Mouse (Mus musculus) heart, adult 2 months (tissue): ENCODE measurements at regions not wholly inside any gene's neighbourhood (a gene's known extent, or its start where the extent isn't known, plus 50 kb on each side); places are given as distances from the start of the nearest gene placed in this dataset.

Experiments
- DNase-seq, 2 experiments: peaks; one replicate each; pipeline ENCODE4 v3.0.0; 2021
- H3K27ac ChIP-seq: fragments of 200-600 bp; 2 replicates; pipeline ENCODE4 v1.8.1; 2022
- H3K27me3 ChIP-seq: fragments of 200-500 bp; 2 replicates; pipeline ENCODE4 v1.6.1; 2012; ENCODE audit warnings: mild to moderate bottlenecking, low read length, inconsistent platforms, mixed read lengths; ENCODE audit not compliant: control insufficient read depth, insufficient read depth
- H3K36me3 ChIP-seq: fragments of 200-500 bp; 2 replicates; pipeline ENCODE4 v1.6.1; 2012; ENCODE audit warnings: low read length, inconsistent platforms; ENCODE audit not compliant: control insufficient read depth, insufficient read depth
- H3K4me1 ChIP-seq: fragments of 200-500 bp; 2 replicates; pipeline ENCODE4 v1.6.1; 2011; ENCODE audit warnings: low read length; ENCODE audit not compliant: control insufficient read depth, insufficient read depth
- H3K4me3 ChIP-seq: fragments of 200-600 bp; 2 replicates; pipeline ENCODE4 v1.8.1; 2022
- H3K79me2 ChIP-seq: fragments of 200-500 bp; replicated peaks from 2 replicates; pipeline ENCODE4 v1.6.1; 2012; ENCODE audit warnings: mild to moderate bottlenecking, inconsistent platforms, low read length, moderate library complexity, mixed read lengths; ENCODE audit not compliant: control insufficient read depth, insufficient read depth
- H3K9ac ChIP-seq: fragments of 200-500 bp; 2 replicates; pipeline ENCODE4 v1.6.1; 2012; ENCODE audit warnings: low read depth, mild to moderate bottlenecking, control low read depth, inconsistent platforms, low read length, mixed read lengths
- CTCF ChIP-seq: fragments of 200-600 bp; IDR thresholded peaks from 2 replicates; pipeline ENCODE4 v1.8.1; 2022; ENCODE audit warnings: antibody characterized with exemption, mild to moderate bottlenecking, moderate library complexity
- EP300 ChIP-seq: fragments of 200-500 bp; IDR thresholded peaks from 2 replicates; pipeline ENCODE4 v1.6.1; 2011; ENCODE audit warnings: low read depth, low read length, control low read depth; ENCODE audit not compliant: insufficient read depth
- POLR2A ChIP-seq: fragments of 200-500 bp; IDR thresholded peaks from 2 replicates; pipeline ENCODE4 v1.6.1; 2011; ENCODE audit warnings: mild to moderate bottlenecking, low read depth, low read length, control low read depth; ENCODE audit not compliant: insufficient read depth
- WGBS: fragments of 180-500 bp; shearing (Covaris S2); methylation state at CpG from one replicate; pipeline ENCODE4 v1.1.7; 2018; 5-methylcytosine and 5-hydroxymethylcytosine counted together
- intact Hi-C: fragments of 180-260 bp; cut with DNase I; formaldehyde crosslinking; loops from one replicate; pipeline ENCODE4 v1.15.1; 2025

DNA sequence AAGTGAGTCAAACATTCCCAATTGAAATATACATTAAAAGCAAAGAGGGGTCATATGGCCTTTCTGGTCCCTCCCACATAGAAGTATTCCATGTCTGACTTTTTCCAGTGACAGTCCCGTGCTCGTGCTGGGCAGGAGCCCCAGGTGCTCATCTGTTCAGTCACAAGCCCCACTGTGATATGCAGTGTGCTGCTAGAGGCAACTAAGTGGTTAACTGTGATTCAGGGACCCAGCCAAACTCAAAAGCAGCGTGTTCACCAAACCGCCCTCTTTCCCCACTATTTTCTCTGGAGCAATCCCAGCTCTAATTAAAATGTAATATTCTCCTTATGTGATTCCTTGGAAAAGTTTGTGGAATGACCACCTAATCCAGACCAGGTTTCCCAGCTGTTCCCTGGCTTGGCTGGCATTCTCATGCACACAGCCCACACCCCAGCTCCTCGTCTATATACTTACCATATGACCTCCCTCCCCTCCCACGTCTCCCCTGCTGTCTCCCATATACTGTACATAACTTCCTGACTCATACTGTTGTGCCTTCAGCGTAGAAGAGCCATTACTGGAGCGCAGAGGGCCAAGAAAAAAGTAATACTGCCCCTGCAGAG is 203.6 kb downstream of the Mtx2 start:
- intact Hi-C loops, result no loop called here
- Histone ChIP-seq H3K27me3 (no peaks in the 10 kb centered on the region), H3K4me3 (no peak overlapping the region), H3K79me2 (no peaks in the 10 kb centered on the region), H3K27ac (no peak overlapping the region), H3K4me1 (peaks cover 2% of the 10 kb centered on the region; the same call in 1 of the 2 replicates), H3K9ac (no peak overlapping the region), H3K36me3 (no peaks in the 10 kb centered on the region)
- TF ChIP-seq CTCF, result no peak
- no peak for TF ChIP-seq EP300
- TF ChIP-seq POLR2A, result no peak
- WGBS, result 51% methylated on average over 8 of the region's 8 CpGs
- no peak for DNase-seq

GRCm38 (mm10) chr2:75034708-75035107 is 209.1 kb downstream of the Mtx2 start:
- intact Hi-C loops, result no loop called here
- TF ChIP-seq POLR2A, result no peak
- TF ChIP-seq EP300, result no peak
- TF ChIP-seq CTCF, result no peak
- no peak for DNase-seq
- 68% methylated on average over 3 of the region's 3 CpGs for WGBS
- Histone ChIP-seq H3K4me1 (no peaks in the 10 kb centered on the region), H3K36me3 (no peaks in the 10 kb centered on the region), H3K27me3 (no peaks in the 10 kb centered on the region), H3K9ac (no peak overlapping the region), H3K4me3 (no peak overlapping the region), H3K27ac (no peak overlapping the region), H3K79me2 (no peaks in the 10 kb centered on the region)

DNA sequence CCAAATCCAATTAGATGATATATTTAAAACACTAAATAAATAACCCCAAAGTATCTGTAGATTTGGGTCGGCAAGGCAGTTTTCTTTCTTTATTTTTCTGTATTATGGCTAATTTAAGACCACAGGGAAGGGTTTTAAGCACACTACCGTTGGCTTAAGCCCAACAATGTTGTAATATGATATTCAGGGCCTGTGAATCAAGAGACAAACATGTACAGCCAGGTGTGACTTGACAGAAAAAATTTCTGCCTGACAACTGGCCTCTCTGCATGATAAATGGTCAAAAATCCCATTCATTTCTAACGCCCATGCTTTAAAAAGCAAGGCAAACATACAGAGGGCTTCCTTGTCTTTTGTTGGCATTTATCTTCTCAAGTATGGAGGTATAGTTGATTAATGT is 213.5 kb downstream of the Mtx2 start:
- H3K79me2 ChIP-seq, result no peaks in the 10 kb centered on the region
- no peak for DNase-seq
- H3K27ac ChIP-seq, result no peak overlapping the region
- no peaks in the 10 kb centered on the region for H3K27me3 ChIP-seq
- no peaks in the 10 kb centered on the region for H3K36me3 ChIP-seq
- TF ChIP-seq CTCF (no peak), POLR2A (no peak), EP300 (no peak)
- no peak overlapping the region for H3K9ac ChIP-seq
- H3K4me3 ChIP-seq, result no peak overlapping the region
- intact Hi-C loops, result no loop called here
- 37% methylated on average over 3 of the region's 3 CpGs for WGBS
- no peaks in the 10 kb centered on the region for H3K4me1 ChIP-seq

GRCm38 (mm10) chr2:75046892-75047291 is 221.3 kb downstream of the Mtx2 start:
- no peaks in the 10 kb centered on the region for H3K27me3 ChIP-seq
- no peaks in the 10 kb centered on the region for H3K36me3 ChIP-seq
- no peak overlapping the region for H3K27ac ChIP-seq
- no peaks in the 10 kb centered on the region for H3K79me2 ChIP-seq
- WGBS, result 49% methylated on average over 6 of the region's 6 CpGs
- TF ChIP-seq POLR2A (no peak), EP300 (no peak), CTCF (no peak)
- no peak overlapping the region for H3K4me3 ChIP-seq
- H3K4me1 ChIP-seq, result no peaks in the 10 kb centered on the region
- DNase-seq, result no peak
- no peak overlapping the region for H3K9ac ChIP-seq
- intact Hi-C loops, result no loop called here

DNA sequence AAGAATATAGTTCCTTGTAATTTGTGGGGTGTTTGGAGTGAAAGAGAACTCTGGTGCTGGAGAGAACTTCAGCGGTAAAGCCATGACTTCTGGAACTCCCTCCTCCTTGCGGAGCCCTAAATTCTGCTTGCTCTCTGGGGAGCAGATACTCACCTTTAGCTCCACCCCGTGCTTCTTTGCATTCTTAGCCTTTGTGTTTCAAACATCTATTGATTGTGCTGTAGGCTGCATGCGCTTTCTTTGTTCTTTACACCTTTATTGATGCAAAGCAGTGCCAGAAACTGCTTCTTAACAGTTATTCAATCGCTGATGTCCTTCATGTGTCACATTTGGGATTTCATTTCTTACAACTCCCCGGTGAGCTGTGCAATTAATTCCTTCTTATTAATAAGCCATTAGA is 222.5 kb downstream of the Mtx2 start:
- WGBS, result 61% methylated on average over 6 of the region's 6 CpGs
- TF ChIP-seq POLR2A (no peak), EP300 (no peak), CTCF (no peak)
- Histone ChIP-seq H3K9ac (no peak overlapping the region), H3K79me2 (no peaks in the 10 kb centered on the region), H3K4me3 (no peak overlapping the region), H3K27ac (no peak overlapping the region), H3K36me3 (no peaks in the 10 kb centered on the region), H3K27me3 (no peaks in the 10 kb centered on the region), H3K4me1 (no peaks in the 10 kb centered on the region)
- intact Hi-C loops, result no loop called here
- DNase-seq, result no peak

- intact Hi-C loops, result loop anchor here (1.0 to 10.0 kb wide), 6 partner anchors 28 to 530 kb away; no protein-coding TSS in a partner anchor
- no peak overlapping the region for H3K27ac ChIP-seq
- H3K9ac ChIP-seq, result no peak overlapping the region
- peak; percentile 7 to 31 for DNase-seq
- H3K36me3 ChIP-seq, result no peaks in the 10 kb centered on the region
- no peaks in the 10 kb centered on the region for H3K79me2 ChIP-seq
- TF ChIP-seq POLR2A, result no peak
- no peak for TF ChIP-seq CTCF
- no peak for TF ChIP-seq EP300
- H3K4me3 ChIP-seq, result no peak overlapping the region; the same call in 1 of the 2 replicates
- H3K27me3 ChIP-seq, result no peaks in the 10 kb centered on the region; the same call in 1 of the 2 replicates
- 37% methylated on average over 14 of the region's 14 CpGs for WGBS
- peaks cover 3% of the 10 kb centered on the region; the same call in 1 of the 2 replicates for H3K4me1 ChIP-seq
Measured at GRCm38 (mm10) chr2:75054474-75055186, 229.0 kb downstream of the Mtx2 start.
